Mouse (Mus musculus): Measurements from ENCODE around the gene Lonrf2.

The Lonrf2 gene

DNA sequence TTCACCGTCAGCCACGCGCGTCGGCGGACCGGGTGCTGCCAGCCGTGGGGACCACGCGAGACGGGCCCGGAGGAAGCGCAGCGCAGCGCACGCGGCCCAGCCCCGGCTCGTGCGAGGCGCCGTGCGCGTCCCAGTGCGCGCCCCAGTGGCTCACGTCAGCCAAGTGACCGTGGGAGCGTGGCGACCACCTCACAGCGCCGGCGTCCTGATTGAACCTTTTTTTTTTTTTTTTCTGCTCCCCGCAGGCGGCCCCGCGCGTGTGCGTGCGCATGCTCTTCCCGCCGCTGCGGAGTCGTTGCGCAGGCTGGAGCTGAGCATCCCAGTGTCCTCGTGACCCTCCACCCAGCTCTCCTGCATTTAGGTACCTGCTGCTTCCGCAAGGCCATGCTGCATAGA is at the start of gene Lonrf2:
Gene Lonrf2 (minus strand): TSS at position 235 of the 396 bp plus-strand sequence.
- in situ Hi-C loops (cut with MboI; ENCODE audit: low pct_unique_long_range_greater_than_20kb in 1 of 2, low sequenced_read_pairs in 2 of 2, unreplicated experiment in 1 of 2), result no loop called here

- in situ Hi-C loops (cut with MboI; ENCODE audit: low pct_unique_long_range_greater_than_20kb in 1 of 2, low sequenced_read_pairs in 2 of 2, unreplicated experiment in 1 of 2), result no loop called here
These were observed 49.4 kb upstream of the Lonrf2 start for GRCm38 (mm10) chr1:38885956-38886355.

- in situ Hi-C loops (cut with MboI; ENCODE audit: low pct_unique_long_range_greater_than_20kb in 1 of 2, low sequenced_read_pairs in 2 of 2, unreplicated experiment in 1 of 2), result no loop called here
These were observed 47.3 kb upstream of the Lonrf2 start for GRCm38 (mm10) chr1:38883766-38884165.

GRCm38 (mm10) chr1:38882746-38883145 is 46.2 kb upstream of the Lonrf2 start:
- in situ Hi-C loops (cut with MboI; ENCODE audit: low pct_unique_long_range_greater_than_20kb in 1 of 2, low sequenced_read_pairs in 2 of 2, unreplicated experiment in 1 of 2), result no loop called here

- in situ Hi-C loops (cut with MboI; ENCODE audit: low pct_unique_long_range_greater_than_20kb in 1 of 2, low sequenced_read_pairs in 2 of 2, unreplicated experiment in 1 of 2), result no loop called here
These were observed 44.9 kb upstream of the Lonrf2 start for GRCm38 (mm10) chr1:38881366-38881765.

GRCm38 (mm10) chr1:38876671-38877382 is 40.3 kb upstream of the Lonrf2 start:
- in situ Hi-C loops (cut with MboI; ENCODE audit: low pct_unique_long_range_greater_than_20kb in 1 of 2, low sequenced_read_pairs in 2 of 2, unreplicated experiment in 1 of 2), result no loop called here

GRCm38 (mm10) chr1:38873911-38874310 is 37.4 kb upstream of the Lonrf2 start:
- in situ Hi-C loops (cut with MboI; ENCODE audit: low pct_unique_long_range_greater_than_20kb in 1 of 2, low sequenced_read_pairs in 2 of 2, unreplicated experiment in 1 of 2), result no loop called here

- in situ Hi-C loops (cut with MboI; ENCODE audit: low pct_unique_long_range_greater_than_20kb in 1 of 2, low sequenced_read_pairs in 2 of 2, unreplicated experiment in 1 of 2), result no loop called here
These were observed 35.3 kb upstream of the Lonrf2 start for GRCm38 (mm10) chr1:38871834-38872233.

DNA sequence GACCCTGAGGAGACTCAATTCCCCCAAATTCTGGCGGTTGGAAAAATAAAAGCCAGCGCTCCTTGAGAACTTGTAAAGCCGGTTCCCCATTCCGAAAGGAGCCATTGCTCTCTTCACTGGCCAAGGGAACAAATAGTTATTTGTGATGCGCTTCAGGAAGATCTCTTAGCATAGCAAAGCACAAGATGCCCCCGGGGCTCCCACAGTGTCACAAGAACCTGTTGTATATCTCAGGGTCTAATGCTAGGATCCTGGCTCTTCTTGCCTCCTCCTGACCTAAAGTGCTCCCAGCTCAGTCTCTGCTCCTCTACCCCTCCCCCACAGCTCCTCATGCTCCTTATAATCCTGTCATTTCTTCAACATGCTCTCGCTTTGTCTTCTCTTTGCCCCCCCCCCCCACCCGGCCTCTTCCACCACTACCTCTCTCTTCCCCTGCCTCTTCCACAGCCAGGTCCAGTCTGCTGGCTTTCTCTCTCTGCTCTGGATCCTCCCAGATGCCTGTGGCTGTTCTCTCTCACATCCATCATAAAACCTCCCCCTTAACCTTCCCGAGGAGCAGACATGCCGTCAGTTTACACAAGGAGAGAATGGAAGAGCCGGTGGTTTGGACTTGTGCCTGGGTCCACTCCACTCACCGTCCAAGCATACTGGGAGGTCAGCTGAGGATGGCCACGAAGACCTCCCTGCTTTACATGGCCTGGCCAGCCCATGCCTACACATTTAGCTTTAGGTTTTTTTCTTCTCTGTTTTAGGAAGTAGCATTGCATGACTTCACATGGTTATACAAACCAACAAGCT is 33.1 kb upstream of the Lonrf2 start:
- in situ Hi-C loops (cut with MboI; ENCODE audit: low pct_unique_long_range_greater_than_20kb in 1 of 2, low sequenced_read_pairs in 2 of 2, unreplicated experiment in 1 of 2), result loop anchor here (10.0 kb wide), 1 partner anchor 65 kb away; the partner anchor contains the start of gene Nms (in 2 of the 2)

DNA sequence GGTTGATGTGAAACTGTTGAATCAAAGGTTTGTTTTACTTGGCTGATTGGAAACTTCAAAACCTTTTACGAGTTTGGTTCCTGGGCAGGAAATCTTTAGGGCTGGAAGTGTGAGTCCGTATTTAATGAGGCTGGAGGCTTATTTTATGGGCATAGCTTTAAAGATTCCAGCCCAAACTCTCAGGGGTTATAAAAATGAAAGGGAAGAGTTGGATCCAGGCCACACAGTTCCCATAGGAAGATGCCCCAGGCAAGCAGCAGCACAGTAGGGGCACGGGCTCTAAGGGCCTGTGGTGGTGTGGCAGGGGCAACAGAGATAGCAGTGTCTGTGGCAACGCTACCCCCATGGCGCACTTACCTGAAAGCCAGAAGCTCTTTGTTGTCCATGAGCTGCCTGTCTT is 29.7 kb upstream of the Lonrf2 start:
- in situ Hi-C loops (cut with MboI; ENCODE audit: low pct_unique_long_range_greater_than_20kb in 1 of 2, low sequenced_read_pairs in 2 of 2, unreplicated experiment in 1 of 2), result loop anchor here (10.0 kb wide), 1 partner anchor 69 kb away; the partner anchor contains the start of gene Nms (in 2 of the 2)

GRCm38 (mm10) chr1:38864341-38864740 is 27.8 kb upstream of the Lonrf2 start:
- in situ Hi-C loops (cut with MboI; ENCODE audit: low pct_unique_long_range_greater_than_20kb in 1 of 2, low sequenced_read_pairs in 2 of 2, unreplicated experiment in 1 of 2), result loop anchor here (10.0 kb wide), 1 partner anchor 70 kb away; the partner anchor contains the start of gene Nms (in 2 of the 2)

GRCm38 (mm10) chr1:38862213-38862612 is 25.7 kb upstream of the Lonrf2 start:
- in situ Hi-C loops (cut with MboI; ENCODE audit: low pct_unique_long_range_greater_than_20kb in 1 of 2, low sequenced_read_pairs in 2 of 2, unreplicated experiment in 1 of 2), result loop anchor here (10.0 kb wide), 1 partner anchor 73 kb away; the partner anchor contains the start of gene Nms (in 2 of the 2)

DNA sequence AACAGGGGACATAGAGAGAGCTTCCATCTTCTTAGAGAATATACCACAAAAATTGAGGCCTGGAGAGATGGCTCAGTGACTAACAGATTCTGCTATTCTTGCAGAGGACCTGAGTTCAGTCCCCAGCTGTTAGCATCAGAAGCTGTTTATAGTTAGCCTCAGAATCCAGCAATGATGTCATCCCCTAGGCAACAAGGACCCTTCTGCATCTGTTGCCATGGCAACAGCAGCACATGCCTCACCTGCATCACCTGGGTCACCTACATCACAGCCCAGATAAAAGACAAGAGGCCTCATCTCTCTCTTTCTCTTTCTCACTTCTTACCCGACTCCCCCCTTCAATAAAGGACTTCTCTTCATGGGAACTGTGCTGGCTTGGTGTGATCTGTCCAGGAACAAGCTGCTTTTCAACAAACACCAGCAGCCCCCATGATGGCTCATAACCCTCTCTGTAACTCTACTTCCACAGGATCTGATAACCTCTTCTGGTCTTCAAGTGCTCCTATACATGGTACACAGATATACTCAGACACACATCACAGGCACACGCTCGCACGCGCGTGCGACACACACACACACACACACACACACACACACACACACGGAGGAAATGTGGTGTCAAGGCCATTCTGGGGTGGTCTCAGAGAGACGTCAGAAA is 24.5 kb upstream of the Lonrf2 start:
- in situ Hi-C loops (cut with MboI; ENCODE audit: low pct_unique_long_range_greater_than_20kb in 1 of 2, low sequenced_read_pairs in 2 of 2, unreplicated experiment in 1 of 2), result loop anchor here (10.0 kb wide), 1 partner anchor 74 kb away; the partner anchor contains the start of gene Nms (in 2 of the 2)

DNA sequence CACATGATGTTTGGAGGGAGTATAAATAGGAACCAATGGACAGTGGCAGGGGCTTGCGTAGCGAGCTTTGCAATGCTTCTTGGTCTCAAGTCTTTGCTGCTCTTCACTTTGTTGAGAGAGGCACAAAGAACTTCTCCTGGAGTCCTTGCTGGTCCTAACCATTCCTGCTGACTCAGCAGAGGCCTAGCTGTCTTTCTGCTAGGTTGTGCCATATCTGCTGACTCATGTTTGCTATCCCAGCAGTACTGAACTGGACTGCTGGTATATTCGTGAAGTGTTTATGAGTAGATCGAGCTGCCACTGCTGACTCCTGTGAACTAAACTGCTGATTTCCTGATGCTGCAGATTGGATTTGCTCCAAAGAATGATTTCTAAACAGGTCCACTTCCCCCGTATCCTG is 23.7 kb upstream of the Lonrf2 start:
- in situ Hi-C loops (cut with MboI; ENCODE audit: low pct_unique_long_range_greater_than_20kb in 1 of 2, low sequenced_read_pairs in 2 of 2, unreplicated experiment in 1 of 2), result loop anchor here (10.0 kb wide), 1 partner anchor 75 kb away; the partner anchor contains the start of gene Nms (in 2 of the 2)

- in situ Hi-C loops (cut with MboI; ENCODE audit: low pct_unique_long_range_greater_than_20kb in 1 of 2, low sequenced_read_pairs in 2 of 2, unreplicated experiment in 1 of 2), result no loop called here
These were observed 19.7 kb upstream of the Lonrf2 start for GRCm38 (mm10) chr1:38856196-38856595.

DNA sequence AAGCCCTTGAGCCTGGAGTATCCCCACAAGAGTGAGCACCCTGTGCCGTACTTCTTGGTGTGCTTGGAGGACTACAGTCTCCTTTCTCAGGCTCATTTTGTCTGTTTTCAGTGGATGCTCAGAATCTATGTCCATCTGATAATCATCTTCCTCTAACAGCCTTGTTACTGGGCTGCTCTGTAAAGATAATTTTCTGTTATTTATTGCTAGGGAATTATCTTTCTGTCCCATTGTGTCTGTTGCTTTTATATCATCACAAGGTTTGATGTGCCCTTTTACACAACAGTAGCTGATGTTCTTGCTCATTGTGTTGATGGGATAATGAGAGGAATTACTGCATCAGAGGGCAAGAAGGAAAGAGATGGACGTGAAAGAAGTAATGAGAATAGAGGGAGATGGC is 15.7 kb upstream of the Lonrf2 start:
- in situ Hi-C loops (cut with MboI; ENCODE audit: low pct_unique_long_range_greater_than_20kb in 1 of 2, low sequenced_read_pairs in 2 of 2, unreplicated experiment in 1 of 2), result no loop called here

- in situ Hi-C loops (cut with MboI; ENCODE audit: low pct_unique_long_range_greater_than_20kb in 1 of 2, low sequenced_read_pairs in 2 of 2, unreplicated experiment in 1 of 2), result no loop called here
These were observed 14.1 kb upstream of the Lonrf2 start for GRCm38 (mm10) chr1:38850650-38851049.

DNA sequence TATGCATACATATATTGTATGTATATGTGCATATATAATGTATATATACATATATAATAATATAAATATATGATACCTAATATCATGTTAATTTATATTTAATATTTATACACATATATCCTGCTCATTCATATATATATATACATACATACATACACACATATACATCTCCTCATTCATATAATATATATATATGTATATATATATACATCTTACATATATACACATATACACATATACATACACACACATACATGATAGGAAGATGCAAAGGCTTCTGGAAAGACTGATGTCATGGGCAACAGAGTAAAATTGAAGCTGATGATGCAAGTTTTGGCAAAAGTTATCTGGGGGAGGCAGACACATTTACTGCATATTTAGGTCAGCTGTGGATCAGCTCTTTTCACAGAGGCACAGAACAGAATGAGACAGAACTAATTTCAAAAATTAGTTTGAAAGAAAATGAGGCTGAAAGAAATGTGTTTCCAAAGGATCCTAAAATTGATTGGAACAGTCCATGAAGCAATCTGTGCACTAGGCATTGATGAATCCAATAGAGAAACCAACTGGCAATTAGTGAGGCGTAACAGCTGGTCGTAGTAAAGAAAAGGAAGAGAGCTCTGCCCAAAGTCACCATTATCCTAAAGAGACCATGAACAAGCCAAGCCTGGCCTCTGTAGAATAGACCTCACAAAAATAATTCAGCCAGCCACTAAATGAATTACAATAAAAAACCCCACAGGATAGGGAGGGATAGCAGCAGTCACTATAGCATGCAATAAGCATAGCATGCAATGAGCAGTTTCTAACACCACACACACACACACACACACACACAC is 12.2 kb upstream of the Lonrf2 start:
- in situ Hi-C loops (cut with MboI; ENCODE audit: low pct_unique_long_range_greater_than_20kb in 1 of 2, low sequenced_read_pairs in 2 of 2, unreplicated experiment in 1 of 2), result no loop called here

Data from mouse embryonic stem cell (cell line).